Mouse (Mus musculus) testis, adult 2 months (tissue): Measurements from ENCODE around the gene Nlrc5.

Experiments used
- CTCF ChIP-seq: fragments of 200-500 bp; IDR thresholded peaks from 2 replicates; pipeline ENCODE4 v1.5.1; 2012; ENCODE audit warnings: low read depth, mild to moderate bottlenecking, inconsistent platforms, low read length, moderate library complexity; ENCODE audit not compliant: control insufficient read depth, insufficient read depth, insufficient replicate concordance
- POLR2A ChIP-seq: fragments of 200-500 bp; IDR thresholded peaks from 2 replicates; pipeline ENCODE4 v1.6.1; 2012; ENCODE audit warnings: low read depth, mild to moderate bottlenecking, inconsistent platforms, low read length, moderate library complexity; ENCODE audit not compliant: control insufficient read depth

DNA sequence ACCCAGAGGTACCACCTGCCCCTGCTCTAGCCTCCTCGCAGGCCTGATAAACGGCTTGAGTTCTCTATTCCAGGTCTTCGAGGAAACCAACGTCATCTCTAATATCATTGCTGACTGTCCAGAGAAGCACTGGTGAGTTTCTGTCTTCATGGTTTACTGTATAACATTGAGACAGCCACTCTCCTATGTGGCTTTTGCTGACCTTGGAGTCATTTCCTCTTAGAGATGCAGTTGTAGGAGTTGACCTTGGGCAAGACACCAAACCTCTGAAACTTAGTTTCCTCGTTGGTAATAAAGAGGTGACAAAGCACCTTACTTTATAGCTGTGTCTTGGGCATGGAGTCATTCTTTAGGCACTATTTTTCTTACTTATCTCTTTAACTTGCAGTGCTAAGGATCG, 21.6 kb upstream of the Nlrc5 start:
- no peak for TF ChIP-seq POLR2A
- no peak for TF ChIP-seq CTCF
